Mouse (Mus musculus) erythroblast, embryonic 14.5 days (primary cell): Measurements from ENCODE around the gene Rap1gap2.

Experiments used
- GATA1 ChIP-seq: IDR thresholded peaks from 2 replicates; pipeline ENCODE4 v1.6.1; 2012; ENCODE audit warnings: low read length, inconsistent platforms, mixed read lengths
- TAL1 ChIP-seq: IDR thresholded peaks from 3 replicates; pipeline ENCODE4 v1.6.1; 2012; ENCODE audit warnings: low read length, inconsistent platforms, mixed read lengths

DNA sequence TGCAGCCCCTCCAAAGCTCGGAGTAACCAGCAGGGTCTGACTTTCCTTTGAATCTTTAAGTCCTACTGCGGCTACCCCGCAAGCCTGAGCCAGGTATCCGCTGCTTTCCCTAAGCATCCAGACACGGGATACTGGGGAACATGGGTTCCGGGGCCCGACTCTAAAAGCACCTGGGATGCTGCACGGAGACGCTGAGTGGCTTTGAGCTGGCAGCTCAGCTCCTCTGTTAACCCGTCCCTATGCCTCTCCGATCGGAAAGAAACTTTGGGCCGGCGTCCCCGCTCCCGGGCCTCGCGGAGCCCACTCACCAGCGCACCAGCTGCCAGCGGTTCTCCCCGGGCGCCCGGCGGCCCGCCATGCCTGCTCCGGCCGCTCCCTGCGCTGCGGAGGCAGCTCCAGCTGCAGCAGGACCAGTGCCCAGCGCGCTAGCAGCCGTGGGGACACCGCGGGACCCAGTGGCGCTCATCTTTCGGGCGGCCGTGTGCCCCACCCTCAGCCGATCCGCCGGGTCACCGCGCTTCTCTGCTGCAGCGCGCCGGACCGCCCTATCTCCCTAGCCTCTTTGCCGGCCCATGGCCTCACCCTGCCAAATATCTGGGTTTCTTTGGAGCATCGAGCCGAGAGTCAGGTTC is at the start of gene Rap1gap2:
- TF ChIP-seq GATA1 (no peak), TAL1 (no peak)
